Mouse (Mus musculus): ENCODE data around the gene Gm21904. TPM values are rescaled to one million over a fixed set of nuclear protein-coding genes. Genes with fewer than 3 reads are reported as not detected.
"Not testable (repeated sequence)": the region's sequence is repeated elsewhere in the genome, so short reads cannot be mapped to it uniquely, and the experiment has no call there.

Gene Gm21904
- polyA plus RNA-seq (2015; fragmentation: Nextera tagmentation; extraction: Ambion mirVana): not detected in 2 replicates

DNA sequence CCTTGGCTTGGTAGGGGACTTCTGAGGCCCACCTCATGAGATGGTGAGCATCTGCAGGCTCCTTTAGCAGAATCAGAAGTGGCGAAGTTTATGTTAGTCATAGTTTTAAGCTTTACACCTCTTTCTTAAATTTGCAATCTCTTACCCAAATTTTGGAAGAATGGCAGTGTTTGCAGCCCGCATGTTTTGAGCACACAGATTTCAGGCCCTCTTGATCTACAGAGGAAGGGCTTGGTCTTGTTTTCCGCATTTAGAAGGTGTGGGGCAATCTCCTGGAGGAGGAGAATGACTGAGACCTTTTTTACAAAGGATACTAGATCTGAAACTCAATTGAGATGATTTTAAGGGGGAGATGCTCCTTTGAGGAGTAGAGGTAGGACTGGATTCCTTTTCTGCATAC, at the start of gene Gm21904:
Gene Gm21904, minus strand, starts transcription at position 101 of the 400 bp plus-strand sequence.
- ATAC-seq (ENCODE audit: low read depth); H3K27me3 ChIP-seq (ENCODE audit: control insufficient read depth, insufficient read depth, low read depth, low read length): not testable (repeated sequence)

DNA sequence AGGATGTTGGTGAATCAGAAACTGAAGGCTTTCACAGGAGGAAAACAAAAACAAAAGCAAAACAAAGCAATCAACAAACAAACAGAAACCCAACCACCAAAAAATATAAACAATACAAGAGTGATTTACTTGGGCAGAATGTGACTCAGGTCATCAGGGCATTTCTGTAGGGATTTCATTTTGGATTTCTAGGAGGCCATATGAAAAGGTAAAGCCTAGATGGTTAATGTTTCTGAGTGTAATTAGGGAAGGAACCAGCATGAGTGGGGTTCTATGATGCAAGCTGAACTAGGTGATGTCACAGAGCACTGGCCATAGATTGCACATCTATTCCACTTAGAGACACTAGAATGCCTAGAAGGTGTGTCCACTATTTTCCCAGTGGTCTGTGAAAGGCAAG, 28.4 kb upstream of the Gm21904 start, which contains the start of the genes Gm20772 and Gm20831:
Gene Gm20772, plus strand, starts transcription at position 301 of the 400 bp plus-strand sequence.
Gene Gm20831, plus strand, starts transcription at position 301 of the 400 bp plus-strand sequence.
- H3K27ac ChIP-seq (ENCODE audit: low read length); H3K36me3 ChIP-seq (ENCODE audit: control insufficient read depth, insufficient read depth); H3K4me1 ChIP-seq (ENCODE audit: control insufficient read depth, low read depth, low read length); H3K9ac ChIP-seq (ENCODE audit: low read depth, low read length); ATAC-seq (ENCODE audit: low read depth); H3K4me3 ChIP-seq (ENCODE audit: low read depth, low read length); H3K27me3 ChIP-seq (ENCODE audit: control insufficient read depth, insufficient read depth, low read depth, low read length); H3K9me3 ChIP-seq (replicated peaks; ENCODE audit: control insufficient read depth, low read length); H3K4me2 ChIP-seq (ENCODE audit: low read depth, low read length): not testable (repeated sequence)

More for the DNA sequence above, at the start of gene Gm21904:
- WGBS (ENCODE audit: insufficient replicate concordance): no CpG with 5 or more reads among the region's 3 CpGs
- not testable (repeated sequence) for H3K4me2 ChIP-seq (ENCODE audit: low read depth, low read length); H3K4me1 ChIP-seq (ENCODE audit: control insufficient read depth, low read depth, low read length); H3K9me3 ChIP-seq (replicated peaks; ENCODE audit: control insufficient read depth, low read length); H3K4me3 ChIP-seq (ENCODE audit: low read depth, low read length); H3K27ac ChIP-seq (ENCODE audit: low read length); H3K9ac ChIP-seq (ENCODE audit: low read depth, low read length); H3K36me3 ChIP-seq (ENCODE audit: control insufficient read depth, insufficient read depth)

Other genes with a start within 250 kb of the Gm21904 start
- not detected in 2 replicates for gene Gm20772, start 28.5 kb upstream of the Gm21904 start, polyA plus RNA-seq (2015; fragmentation: Nextera tagmentation; extraction: Ambion mirVana)
- not detected in 2 replicates for gene Gm20831, start 28.5 kb upstream of the Gm21904 start, polyA plus RNA-seq (2015; fragmentation: Nextera tagmentation; extraction: Ambion mirVana)
- not detected in 2 replicates for gene Srsy, start 91.1 kb upstream of the Gm21904 start, polyA plus RNA-seq (2015; fragmentation: Nextera tagmentation; extraction: Ambion mirVana)
- not detected in 2 replicates for gene Gm21764, start 215.5 kb upstream of the Gm21904 start, polyA plus RNA-seq (2015; fragmentation: Nextera tagmentation; extraction: Ambion mirVana)
- gene Ssty1, start 242.8 kb upstream of the Gm21904 start, polyA plus RNA-seq (2015; fragmentation: Nextera tagmentation; extraction: Ambion mirVana): not detected in 2 replicates